Mouse (Mus musculus) frontal cortex, postnatal 36 days (tissue): ENCODE results near the gene Grwd1.
"Not testable (repeated sequence)": the region's sequence is repeated elsewhere in the genome, so short reads cannot be mapped to it uniquely, and the experiment has no call there.

Source experiments
- DNase-seq, 2 experiments: peaks; one replicate each; pipeline ENCODE4 v3.0.0; 2022; ENCODE audit warnings: low spot score in 2 of 2

The Grwd1 gene

DNA sequence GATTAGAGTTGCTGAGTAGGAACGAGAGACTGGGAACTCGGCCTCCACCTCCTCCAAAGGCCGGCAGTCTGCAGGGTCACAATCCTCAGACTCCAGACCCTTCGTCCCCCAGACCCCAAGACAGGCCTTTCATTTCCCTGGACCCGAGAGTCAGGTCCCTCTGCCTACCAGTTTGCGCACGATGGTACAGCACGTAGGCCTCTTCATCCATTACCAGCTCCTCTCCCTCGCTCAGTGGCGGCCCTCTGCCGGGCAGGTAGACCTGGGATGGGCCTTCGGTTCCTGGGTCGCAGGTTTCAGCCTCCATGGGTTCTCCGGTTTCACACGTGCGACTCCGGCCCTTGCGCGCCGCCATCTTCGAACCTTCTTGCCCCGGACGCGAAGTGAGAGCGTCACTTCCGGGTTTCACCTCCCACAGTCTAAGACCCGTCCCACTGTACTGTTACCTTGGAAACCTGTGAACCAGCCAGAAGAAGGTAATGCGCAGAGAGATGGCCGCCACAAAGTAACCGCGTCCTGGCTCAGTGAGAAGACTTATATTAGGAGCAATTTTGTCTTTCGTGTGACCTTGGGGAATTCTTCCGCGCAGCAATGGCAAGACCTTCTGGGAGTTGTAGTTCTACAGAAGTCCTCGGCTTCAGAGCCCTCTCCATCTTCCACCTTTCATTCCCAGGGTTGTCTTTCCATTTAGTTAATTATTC, at the start of gene Grwd1:
Gene Grwd1, minus strand, starts transcription at position 518 of the 701 bp plus-strand sequence.
- peak; percentile 87 to 92 for DNase-seq

DNA sequence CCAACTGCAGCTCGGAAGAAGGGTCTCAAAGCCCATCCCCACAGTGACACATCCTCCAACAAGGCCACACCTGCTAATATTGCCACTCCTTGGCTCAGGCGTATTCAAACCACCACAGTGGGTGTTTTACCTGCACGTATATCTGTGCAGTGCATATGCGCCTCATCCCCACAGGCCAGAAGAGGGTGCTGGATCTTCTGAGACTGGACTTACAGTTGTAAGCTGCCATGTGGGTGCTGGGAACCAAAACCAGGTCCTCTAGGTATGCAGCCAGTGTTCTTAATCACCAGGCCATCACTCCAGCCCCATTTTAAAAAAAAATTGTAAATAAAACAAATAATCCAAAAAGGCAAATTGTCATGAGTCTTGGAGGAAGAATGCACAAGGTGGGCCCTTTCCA, 49.8 kb upstream of the Grwd1 start:
- no peak for DNase-seq

DNA sequence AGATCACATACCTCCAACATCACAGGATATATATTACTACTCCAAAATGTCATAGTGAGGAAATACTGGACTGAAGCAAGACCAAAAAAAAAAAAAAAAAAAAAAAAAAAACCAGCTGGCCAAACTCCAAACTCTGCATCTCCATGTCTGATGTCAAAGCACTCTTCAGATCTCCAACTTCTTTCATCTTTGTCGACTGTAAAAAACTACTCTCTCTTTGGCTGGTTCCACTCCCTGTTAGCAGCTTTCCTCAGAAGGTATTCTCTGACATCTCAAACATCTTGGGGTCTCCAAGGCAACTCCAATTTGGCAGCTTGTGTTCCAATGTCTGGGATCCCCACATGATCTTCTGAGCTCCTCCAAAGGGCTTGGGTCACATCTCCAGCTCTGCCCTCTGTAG, 47.5 kb upstream of the Grwd1 start, which contains the start of gene Grin2d:
Gene Grin2d, minus strand, starts transcription at position 101 of the 400 bp plus-strand sequence.
- not testable (repeated sequence) for DNase-seq

DNA sequence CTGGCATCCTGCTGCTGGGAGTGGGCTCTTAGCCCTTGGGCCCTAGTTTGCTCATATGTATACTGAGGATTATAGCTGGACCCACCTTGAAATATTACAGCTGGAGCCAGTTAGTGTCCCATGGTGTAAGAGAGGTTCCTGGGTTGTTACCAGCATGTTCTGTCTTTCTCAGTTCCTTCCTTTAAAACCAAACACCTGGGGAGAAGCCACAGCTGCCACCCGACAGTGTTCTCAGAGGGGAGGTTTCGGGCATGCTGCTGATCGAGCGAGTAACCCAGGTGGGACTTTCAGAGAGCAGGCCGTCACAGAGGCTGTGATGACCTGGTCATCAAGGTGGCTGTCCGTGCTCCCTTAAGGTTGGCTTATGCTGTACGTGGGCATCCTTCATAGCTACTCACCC, 46.2 kb upstream of the Grwd1 start:
- DNase-seq: no peak

DNA sequence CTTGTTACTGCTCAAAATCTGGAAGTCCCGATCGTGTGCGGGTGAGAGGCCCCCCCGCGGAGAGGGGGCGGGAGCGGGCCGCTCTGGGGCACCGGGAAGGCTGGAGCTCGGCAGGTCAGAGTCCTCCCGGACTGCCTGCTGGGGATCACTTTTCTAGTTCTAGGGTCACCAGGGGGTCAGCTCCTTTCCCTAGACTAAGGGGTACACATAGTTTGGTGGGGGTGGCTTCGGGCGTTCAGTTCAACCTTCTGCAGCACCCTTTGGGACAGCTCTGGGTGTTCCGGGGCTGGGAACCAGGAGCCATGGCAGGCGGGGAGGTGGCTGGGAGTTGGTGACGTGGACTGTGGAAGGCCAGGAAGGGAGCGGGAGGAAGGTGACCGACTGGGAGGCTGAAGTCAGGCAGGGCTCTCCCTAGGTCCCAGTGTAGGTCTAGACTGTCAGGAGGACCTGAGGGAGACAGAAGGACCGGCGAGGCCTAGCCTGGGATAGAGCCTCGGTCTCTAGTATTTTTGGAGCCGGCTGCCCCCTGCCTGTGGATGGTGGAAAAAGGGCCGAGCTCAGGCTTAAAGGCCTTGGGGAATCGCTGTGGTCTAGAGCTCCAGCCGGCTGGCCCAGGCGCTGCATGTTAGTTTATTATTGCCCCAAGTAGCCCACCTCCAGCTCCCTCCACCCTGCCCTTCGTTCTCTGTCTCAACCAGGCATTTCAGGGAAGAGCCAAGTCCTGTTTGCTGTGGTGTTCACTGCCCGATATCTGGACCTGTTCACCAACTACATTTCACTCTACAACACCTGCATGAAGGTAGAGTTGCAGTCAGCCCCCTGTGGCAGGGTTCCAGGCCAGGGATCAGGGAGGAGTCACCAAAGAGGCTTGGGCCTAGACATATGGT, 42.6 kb upstream of the Grwd1 start:
- DNase-seq: peak; percentile 54 to 61

DNA sequence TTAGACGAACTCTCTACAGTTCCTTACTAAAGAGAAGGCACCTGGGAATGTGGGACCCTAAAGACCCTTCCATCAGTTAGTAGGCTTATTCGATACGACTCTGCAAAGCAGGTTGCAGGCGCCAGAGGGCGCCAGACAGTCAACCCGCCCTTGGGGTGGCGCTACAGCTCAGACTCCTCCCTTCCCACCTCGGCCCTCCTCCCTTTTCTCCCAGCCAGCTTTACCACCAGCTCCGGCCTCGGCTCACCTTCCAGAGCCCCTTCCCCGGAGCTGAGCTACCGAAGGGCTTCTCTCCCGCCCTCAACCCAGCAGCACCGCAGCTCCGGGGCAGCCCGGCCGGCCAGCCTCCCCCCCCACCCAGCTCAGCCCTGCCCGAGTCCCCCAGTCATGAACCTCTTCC, 41.9 kb upstream of the Grwd1 start, which contains the start of gene Kdelr1:
Gene Kdelr1, plus strand, starts transcription at position 149 of the 400 bp plus-strand sequence.
- DNase-seq: peak; percentile 89 to 91

DNA sequence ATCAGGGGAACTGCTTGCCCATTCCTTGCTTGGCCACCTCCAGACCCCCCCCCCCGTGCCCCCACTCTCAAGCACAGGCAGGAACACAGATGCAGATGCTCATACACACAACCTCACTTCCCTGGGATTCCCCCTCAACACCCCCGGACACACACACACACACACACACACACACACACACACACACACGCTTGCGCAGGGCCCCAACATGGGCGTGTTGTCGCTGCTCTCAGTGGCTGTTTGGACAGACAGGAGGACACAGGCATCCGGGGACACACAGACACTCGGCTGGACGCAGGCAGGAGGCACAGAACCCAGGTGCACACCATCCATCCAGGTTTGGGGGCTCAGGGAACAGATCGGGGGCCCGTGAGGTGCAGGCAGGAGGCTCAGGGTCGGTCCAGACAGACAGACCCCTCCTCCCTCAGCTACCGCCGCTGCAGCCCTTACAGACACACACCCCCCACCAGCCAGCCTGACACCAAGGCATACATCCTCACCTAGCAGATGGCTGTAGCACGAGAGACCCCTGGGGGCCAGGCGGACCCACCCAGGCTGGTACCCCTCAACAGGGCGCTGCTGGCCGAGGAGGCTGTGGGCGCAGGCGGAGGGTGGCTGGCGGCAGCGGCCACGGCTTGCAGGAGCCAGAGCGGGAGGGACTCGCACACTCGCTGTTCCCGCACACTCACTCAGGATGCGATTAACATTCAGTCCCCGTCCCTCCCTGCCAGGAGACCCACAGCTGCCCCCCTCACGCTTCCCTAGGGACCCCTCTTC, 39.7 kb upstream of the Grwd1 start:
- no peak for DNase-seq

DNA sequence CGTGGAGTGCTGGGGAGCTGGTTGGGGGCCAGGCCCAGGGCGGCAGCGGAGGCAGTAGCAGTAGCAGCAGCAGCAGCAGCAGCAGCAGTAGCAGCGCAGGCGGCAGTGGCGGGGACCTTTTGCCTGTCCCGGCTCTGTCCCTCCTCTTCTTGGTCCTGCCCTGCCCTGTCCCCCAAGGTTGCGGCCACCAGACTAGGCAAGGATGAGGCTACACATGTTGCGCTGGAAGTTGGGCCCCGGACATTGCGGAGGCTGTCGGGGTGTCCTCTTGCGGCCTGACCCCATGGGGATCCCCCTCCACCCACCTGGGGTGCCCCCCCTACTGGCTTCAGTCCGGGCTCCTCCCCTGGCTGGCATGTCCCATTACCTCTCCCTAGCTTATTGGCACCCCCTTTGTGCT, 39.0 kb upstream of the Grwd1 start:
- no peak for DNase-seq

DNA sequence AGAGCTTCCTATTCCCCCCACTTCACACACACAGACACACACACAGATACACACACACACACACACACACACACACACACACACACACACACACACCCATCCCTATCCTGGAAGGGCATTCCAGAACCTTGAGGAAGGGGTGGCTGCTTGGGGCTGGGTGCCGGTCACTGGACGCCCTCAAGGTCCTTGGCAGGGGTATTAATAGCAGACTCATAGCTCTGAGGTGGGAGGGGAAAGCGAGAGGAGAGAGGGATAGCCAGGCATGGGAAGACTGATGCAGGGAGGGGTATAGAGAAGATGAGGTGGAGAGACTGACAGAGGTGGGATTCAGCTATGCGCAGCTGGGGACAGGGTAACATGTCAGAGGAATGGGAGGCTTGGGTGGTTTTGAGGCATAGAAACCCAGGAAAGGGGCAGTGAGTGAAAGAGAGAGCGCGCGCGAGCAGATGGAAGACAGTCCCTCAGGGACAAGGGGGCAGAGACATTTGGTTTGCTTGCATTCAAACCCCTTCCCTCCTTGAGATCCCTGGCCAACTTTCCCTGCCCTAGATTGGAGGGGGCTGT, 38.4 kb upstream of the Grwd1 start:
- no peak for DNase-seq

DNA sequence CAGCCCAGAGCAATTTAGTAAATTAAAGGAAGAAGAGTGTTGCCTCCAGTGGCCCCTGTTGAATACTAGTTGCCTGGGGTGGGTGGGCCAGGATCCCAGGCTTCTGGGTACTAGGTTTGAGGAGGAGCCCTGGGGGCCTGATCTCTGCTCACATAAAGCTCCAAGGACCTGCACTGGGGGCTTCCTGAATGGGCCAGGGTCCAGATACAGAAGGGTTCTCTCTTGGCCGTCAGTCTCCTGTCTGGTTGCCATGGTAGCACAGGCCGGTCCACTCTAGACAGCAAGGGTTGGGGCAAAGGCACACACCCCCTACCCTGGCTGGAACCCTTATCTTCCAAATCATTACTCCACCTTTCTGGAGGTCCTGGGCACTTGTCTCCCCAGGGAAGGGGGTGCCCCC, 37.1 kb upstream of the Grwd1 start:
- DNase-seq: no peak

DNA sequence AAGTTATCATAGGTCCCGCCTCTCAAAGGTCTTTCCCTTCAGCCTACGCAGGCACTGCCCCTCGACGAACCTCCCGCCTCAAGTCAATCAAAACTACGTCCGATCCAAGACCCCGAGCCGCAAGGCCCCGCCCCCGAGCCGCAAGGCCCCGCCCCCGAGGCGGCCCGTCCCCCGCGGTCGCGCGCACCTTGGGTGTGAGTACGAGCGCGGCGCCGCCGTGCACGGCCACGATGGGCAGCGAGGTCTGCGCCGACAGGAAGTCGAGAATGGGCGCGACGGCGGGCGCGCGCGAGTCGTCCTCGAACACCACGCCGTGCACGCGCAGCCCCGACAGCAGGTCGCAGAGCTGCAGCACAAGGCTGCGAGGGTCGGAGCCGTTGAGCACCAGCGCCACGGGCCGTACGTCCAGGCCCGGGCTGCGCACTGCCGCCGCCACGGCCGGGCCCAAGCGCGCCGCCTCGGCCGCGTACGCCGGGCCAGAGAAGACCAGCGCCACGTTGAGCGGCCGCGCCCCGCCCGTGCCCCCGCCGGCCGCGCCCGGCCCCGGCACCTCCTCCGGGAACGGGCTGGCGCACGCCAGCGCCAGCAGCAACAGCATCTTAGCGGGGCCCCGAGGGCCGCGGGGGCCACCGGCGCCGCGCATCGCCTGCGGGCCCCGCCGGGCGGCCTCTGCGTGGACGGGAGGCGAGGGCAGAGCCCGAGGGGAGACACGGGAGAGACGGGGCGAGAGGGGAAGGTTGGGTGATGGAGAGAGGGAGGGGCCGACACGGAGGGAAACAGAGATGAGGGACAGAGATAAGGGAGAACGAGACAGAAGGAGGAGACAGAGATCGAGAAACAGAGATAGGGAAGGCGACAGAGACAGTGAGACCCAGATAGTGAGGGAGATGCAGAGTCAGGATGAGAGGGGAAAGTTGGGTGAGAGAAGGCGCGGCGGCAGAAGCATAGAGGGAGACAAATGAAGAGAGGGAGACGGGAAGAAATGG, 35.5 kb upstream of the Grwd1 start:
- DNase-seq: peak; percentile 66 to 84

DNA sequence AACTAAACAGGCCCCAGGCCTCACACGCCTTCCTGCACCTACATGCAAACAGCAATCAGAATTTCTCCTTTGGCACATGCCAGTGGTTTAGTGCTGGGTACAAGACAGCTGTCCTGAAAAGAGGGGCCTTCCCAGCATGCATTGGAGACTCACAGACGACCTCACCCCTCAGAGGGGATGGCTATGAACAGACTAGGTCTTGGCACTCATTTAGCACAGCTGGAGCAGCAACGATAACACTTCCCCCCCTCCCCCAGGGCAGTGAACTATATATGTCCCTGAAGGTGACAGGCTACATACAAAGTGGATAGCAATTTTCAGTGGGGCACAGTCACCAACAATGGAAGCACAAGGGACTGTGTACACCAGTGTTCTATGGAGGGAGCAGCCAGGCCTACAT, 33.7 kb upstream of the Grwd1 start:
- no peak for DNase-seq

DNA sequence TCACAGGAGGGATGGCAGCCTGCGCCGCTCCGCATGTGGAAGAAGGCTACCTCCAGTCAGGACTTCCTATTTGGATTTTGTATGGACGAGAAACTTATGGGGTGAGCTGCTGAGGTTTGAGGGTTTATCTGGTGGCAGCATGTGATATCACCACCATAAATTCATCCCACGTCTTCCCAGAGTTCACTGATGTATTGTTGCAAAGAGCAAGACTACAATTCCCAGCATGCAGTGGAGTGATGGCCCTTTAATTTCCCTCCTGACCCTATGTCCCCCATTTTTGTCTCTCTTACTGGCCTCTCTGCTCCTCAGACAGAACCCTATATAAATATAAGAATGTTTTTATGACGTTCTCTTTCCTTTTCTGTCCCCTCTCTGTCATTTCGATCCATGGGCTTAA, 32.1 kb upstream of the Grwd1 start:
- no peak for DNase-seq

DNA sequence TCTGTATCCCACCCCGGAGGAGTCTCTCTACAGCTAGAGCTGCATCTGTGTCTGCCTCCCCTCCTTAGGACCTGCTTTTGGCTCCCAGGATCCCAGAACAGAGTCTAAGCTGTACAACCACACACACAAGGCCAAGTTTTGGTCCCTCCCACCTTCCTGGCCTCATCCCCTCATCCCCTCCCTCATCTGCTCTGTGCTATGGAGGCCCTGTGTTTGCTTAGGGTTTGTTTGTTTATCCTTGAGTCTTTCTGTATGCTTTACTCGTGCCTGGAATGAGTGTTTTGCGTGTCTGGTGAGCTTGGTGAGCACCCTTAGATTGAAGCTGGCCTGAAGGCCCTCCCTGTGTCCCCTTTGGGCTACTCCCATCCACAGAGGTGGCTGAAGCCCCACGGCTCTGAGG, 28.3 kb upstream of the Grwd1 start:
- DNase-seq: no peak

DNA sequence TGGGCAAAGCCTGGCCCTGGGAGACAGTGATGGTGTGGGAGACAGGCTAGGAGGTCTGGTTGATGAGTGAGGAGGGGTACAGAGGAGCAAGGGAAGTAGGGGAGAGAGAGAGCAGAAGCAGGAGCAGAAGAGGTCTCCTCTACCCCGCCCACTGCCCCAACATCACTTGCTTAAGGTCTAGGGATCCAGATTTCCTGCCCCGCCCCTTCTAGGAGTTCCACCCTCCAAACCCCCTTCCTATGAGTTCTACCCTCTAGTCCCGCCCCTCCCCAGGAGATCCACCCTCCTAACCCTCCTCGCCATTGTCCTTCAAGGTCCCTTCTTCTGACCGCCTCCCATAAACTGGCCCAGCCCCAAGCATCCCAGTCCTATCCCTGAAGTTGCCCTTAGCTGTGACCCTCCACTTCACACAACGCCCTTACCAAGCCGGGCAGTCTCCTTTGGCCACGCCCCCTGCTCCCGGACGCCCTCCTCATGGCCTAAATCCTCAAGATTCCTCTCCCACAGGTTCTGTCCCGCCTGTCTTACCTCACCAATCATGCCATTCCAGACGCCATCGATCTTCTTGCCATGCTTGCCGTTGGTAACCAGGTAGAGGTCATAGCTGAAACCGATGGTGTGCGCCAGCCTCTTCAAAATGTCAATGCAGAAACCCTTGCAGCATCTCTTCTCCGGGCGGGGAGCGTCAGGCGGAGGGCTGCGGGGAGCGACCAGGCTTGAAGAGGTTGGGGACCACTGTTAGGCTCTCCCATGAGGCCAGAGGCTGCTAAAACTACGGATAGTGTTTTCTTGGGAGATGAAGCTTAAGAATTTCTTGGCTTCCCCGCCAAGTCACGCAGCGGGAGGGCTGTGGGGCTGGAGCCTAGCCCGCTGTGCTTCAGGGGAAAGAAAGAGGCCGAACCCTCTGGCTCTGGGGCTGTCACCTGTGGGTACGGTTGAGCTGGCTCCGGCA, 26.5 kb upstream of the Grwd1 start:
- no peak for DNase-seq

DNA sequence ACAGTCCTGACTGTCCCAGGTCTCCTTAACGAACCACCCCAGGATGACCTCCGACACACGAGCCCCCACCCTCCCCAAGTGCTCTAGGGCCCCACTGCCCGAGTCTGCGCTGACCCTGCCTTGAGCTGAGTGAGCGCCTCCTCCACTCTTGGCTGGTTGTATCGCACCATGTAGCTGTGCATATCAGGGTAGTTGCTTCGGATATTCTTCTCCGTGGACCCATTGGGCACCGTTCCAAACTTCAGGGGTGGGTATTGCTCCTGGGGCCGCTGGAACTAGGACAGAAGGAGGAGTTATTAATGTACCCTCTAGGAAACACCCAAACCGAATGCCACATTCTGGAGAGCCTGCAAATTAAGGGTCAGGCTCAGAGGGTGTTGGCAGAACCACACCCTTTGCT, 22.3 kb upstream of the Grwd1 start:
- no peak for DNase-seq

DNA sequence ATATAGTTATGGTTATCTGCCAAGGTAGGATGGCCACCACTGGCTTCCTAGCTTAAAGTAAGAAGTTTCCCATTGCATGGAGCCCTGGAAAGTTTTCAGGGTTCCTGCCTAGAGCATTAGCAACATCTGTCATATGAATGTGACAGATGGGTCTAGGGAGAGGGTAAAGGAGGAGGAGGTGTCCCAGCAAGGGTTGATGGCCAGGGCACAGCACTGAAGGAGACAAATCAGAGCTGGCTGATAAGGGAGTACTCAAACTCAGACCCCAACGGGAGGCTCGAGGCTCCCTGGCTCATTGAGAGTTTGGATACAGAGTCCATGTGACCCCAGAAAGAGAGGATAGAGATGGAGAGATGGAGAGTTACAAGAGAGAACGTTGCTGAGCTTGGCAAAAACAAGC, 19.9 kb upstream of the Grwd1 start:
- DNase-seq: no peak

DNA sequence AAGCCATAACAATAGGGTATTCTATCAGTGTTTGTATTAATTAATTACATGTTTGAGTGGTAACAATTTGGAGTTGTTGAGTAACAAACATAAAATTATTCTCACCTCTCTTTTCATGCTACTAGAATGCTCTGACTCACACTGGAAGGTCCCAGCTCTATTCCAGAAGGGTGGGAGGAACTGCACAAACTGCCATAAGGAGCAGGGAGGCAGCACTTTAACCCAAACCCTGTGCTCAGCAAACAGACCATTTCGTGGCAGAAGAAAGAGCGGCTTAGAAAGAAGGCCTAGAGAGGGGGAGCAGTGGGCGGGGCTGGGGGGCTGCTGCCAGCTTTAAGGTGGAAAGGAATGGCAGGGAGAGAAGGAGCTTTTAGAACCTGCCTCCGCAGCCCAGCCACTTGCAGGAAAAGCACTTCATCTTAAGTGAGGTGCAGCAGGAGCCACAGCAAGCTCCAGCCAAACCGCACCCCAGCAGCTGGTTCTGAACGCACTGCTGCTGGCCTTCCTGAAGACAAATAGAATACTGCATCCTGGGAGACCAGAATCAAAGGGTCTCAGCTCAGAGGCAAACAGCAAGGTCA, 17.8 kb upstream of the Grwd1 start:
- no peak for DNase-seq
